Mouse (Mus musculus) erythroid progenitor cell, adult 5-6 weeks (primary cell): Measurements from ENCODE around the gene Tmem26. TPM values are rescaled to one million over a fixed set of nuclear protein-coding genes. Genes with fewer than 3 reads are reported as not detected.

Source experiments
- ATAC-seq: replicated peaks from 2 replicates; pipeline ENCODE4 v1.8.0; 2016; ENCODE audit warnings: moderate number of reproducible peaks, mild to moderate bottlenecking, moderate TSS enrichment, inconsistent platforms; ENCODE audit not compliant: poor library complexity, low FRiP score, severe bottlenecking
- total RNA-seq, 2 experiments: library from RNA; stranded (forward) in 1 of 2; stranded (reverse) in 1 of 2; fragments of 150-400 nt in 1 of 2; fragments of 186-747, 209-891 nt in 1 of 2; gene quantifications; 2 replicates each; pipeline versions ENCODE4 v1.2.3 to v1.2.4; 2015 to 2017; ENCODE audit warnings: low replicate concordance in 2 of 2

Gene Tmem26
- total RNA-seq (2015; ENCODE audit: low replicate concordance) (5.0 and 5.4 TPM in 2 replicates), total RNA-seq (2017; ENCODE audit: low replicate concordance) (0.98 and 1.0 TPM in 2 replicates)

DNA sequence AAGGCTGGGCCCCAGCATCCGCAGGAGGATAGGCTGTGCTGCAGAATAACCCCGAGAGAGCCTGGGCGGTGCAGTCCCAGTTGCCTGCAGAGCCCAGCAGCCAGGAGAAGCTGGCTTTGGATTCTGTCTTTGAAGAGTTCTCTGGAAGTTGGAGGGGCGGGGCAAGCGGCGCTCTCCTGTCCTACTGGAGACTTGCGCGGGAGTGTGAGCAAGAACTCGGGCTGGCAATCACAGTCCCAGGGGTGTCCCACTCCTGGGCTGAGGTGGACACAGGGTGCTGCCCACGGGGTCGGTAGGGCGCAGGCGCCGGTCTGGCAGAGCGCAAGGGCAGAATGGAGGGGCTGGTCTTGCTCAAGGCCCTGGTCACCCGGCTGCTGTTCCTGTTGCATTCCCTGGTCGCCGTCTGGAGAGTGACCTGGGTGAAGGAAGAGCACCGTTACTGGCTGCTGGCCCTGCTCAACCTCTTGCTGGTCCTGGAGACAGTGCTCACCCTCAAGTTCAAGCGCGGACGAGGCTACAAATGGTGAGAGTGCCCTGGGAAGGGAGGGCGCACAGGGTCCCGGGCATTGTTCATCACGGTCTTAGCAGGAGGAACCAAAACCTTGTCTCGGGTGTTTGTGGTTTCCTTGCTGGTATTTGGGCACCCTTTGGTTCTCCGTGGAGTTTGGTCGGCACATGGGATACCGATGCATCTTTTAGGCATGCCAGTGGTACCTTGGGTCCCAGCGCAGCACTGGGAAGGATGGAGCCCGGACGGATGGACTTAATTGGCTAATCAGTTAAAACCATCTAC lies at the start of gene Tmem26:
TSS of gene Tmem26 (plus strand) at position 79 of the 793 bp plus-strand sequence.
- no peak for ATAC-seq

DNA sequence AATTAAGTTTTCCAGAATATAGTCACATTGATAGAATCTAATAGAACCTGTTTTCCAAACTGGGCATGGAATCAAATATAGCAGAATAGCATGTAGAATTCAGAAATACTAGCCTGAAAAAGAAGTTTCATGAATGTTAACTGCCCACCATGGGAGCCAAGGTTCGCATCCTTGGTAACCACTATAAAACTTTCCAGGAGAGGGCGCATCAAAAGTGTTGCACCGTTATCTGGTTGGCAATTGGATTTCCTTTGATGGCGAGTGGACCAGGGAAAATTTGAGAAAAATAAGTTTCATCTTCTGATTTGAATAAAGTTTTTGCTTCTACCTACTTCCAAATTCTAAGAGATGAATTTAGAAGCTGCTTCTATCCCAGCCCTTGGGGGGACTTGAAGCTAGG lies 44.8 kb upstream of the Tmem26 start:
- no peak for ATAC-seq

DNA sequence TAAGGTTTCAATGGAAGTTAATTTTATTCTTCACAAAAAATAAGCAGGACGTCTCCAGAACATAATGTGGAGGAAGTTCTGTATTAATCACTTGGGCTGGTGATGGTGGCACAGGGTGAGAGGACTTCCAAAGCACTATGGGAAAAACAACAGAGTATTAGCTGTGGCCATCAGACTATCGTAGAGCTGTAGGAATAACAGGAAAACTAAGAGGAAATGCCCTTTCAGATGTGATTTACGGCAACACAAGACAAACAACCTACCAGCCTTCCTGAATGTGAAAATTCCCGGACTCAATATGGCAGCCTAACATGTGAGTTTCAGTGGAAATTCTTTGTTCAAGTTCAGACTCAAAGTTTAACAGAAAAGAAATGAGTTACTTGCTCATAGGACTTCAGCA lies 42.2 kb upstream of the Tmem26 start:
- ATAC-seq = no peak

DNA sequence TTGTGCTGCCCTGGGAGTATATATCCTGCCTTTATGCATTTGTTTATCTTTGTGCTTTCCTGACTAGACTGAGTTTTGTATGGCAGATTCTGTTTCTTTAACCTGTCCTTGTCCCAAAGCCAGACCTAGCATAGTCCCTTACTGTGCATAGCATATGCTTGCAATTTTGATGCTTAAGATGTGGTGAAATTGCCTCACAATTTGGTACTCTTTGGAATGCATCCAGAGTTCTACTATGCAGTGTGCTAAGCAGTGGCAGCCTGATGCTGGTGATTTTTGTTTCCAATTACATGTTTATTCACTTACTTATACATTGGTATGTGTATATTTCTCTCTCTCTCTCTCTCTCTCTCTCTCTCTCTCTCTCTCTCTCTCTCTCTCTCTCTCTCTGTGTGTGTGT lies 37.9 kb upstream of the Tmem26 start:
- ATAC-seq = no peak

DNA sequence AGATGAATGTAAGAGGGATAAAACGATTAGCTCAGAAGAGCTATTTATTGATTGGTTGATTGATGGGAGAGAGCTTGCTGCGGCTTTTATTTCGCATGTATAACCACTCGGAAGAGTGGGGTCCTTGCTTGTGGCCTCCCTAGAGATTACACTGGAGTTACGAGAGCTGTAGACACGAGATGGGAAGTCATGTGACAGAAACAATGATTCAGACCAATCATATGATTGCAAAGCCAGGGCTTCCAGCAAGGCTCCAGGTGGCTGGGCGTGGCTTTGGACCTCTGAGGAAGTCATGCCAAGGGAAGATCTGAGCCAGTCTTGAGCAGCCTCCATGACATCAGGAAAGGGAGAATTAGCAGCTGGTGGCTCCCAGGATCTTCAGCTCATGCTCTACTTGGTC lies 32.3 kb upstream of the Tmem26 start:
- no peak for ATAC-seq

DNA sequence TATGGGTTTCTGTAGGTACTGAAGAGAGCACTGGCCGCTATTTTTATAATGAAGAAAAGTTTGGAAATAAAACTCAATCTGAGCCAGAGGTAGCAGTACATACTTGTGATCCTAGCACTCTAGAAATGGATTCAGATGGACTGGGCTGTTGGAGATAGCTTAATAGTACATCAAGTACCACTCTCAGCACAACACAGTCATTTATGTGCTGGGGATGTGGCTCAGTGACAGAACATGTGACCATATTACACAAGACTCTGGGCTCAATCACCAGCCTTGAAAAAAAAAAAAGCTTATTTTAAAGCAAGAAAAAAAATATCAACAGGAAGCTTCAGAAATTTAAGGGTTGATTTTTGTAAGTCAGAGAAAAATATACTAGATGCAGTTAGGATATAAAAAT lies 31.0 kb upstream of the Tmem26 start:
- ATAC-seq = no peak

DNA sequence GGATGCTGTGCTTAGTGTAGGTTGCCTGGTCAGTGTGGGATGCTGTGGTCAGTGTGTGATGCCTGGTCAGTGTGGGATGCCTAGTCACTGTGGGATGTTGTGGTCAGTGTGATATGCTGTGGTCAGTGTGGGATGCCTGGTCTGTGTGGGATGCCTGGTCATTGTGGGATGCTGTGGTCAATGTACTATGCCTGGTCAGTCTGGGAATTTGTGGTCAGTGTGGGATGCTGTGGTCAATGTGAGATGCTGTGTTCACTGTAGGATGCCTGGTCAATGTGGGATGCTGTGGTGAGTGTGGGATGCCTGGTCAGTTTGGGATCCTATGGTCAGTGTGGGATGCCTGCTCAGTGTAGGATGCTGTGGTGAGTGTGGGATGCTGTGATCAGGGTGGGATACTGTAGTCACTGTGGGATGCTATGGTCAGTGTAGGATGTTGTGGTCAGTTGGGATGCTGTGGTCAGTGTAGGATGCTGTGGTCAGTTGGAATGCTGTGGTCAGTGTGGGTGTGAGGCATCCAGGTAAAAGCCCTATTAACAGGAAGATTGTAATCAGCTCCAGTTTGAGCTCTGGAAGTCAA lies 27.6 kb upstream of the Tmem26 start:
- no peak for ATAC-seq

DNA sequence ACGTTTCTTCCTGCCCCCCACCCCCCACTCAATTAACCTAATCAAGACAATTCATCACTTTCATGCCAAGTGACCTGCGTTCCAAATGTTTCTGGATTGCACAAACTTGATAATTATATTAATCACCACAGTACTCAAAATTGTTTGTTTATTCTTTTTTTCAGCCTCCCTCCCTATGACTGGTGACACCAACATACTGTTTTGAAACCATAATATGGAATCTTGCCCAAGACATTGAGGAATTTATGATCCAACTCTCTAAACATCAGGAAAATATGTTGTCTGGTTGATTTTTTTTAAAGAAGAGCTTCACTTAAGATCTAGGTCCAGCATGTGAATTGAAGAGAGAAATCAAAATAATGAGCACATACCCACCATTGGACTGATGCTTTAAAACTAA lies 19.2 kb upstream of the Tmem26 start:
- no peak for ATAC-seq

DNA sequence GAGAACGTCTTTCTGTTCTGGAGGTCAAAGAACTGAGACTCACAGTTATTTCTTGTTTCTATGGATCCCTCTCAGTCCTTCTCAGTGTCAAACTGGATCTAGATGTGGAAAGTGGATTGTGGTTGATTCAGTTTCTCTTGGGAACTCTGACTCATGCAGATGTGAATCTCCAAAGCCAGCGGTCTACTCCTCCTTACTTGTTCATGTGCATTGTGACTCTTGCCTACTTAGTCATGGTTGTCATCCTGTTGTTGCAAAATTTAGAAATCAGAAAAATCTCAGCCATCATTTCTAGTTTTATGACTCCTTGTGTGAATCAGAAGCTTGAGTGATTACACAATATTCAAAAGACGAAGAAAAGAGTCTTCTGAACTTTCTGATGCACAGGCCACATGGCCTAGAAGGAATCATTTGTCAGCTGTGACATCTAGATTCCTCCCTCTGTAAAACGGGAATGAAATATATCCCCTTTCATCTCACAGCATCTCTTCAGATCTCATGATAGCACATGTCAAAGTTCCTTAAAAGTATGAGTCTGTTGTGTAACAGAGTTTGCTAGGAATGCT lies 17.9 kb upstream of the Tmem26 start:
- ATAC-seq = no peak

DNA sequence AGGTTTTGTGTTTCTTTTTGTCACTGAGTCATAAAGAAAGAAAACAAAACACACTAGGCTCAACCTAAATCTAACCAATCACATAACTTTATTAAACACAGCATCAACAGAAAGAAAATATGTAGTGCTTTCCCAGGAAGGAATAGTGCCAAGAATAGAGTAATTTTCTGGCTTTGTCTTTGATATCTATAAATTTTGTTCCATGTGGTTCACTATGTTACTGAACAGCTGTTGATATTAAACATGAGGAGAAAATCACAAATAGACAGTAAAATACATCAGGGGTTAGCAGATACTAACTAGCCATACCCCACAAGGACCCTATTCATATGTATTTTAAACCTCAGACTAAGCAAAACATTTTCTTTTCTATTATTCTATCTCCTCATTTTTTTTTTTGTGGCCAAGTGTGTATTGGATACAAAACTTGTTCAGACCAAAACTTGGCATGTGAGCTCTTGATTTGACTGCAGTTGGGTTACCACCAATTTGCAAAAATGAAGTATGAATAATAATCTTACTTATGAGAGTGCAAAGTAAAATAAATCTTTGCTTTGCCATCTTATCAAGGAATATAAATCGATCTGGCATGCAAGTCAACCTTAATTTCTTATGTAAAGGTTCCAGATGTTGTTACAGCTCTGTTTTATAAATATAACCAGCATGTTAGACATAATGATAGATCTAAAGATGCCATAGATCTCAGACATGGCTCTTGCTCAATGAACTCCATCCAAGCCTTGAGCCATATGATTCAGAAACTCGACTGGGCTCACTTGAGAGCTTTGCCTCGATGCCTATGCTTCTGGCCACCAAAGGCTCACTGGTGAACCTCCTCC lies 16.2 kb upstream of the Tmem26 start:
- no peak for ATAC-seq

DNA sequence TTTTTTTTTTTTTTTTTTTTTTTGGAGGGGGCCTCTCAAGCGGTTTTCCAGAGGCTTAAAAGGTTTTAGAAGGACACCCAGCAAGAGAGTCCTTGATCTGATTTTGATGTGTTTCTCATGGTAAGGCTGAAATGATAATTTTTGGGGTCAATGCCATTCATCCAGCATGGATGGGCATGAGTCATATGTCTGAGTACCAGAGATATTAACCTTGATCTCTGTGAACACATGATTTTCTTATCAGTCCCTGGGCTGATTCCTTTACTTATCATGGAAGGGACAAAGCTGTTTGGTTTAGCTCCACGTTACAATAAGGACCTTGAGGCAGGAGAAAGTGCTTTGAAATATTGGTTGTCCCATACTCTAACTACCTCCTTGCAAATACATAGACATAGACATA lies 10.5 kb upstream of the Tmem26 start:
- ATAC-seq = no peak

DNA sequence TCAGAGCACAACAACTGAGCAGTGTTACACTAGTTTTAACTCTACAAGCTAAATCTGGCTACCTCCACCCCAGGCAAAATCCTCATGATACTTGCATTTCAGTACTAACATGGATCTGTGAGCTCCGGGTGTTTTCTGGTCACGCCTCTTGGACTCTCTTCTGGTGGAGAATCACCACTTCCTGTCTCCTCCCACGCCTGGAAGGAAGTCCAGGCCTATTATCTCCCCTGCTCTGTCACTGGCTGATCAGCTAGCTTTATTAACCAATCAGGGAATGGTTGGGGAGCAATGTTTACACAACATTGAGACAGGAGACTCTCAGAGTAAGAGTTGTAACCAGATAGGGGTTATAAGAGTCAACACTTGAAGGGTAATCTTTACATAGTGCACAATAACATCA lies 9.1 kb upstream of the Tmem26 start:
- ATAC-seq = no peak

DNA sequence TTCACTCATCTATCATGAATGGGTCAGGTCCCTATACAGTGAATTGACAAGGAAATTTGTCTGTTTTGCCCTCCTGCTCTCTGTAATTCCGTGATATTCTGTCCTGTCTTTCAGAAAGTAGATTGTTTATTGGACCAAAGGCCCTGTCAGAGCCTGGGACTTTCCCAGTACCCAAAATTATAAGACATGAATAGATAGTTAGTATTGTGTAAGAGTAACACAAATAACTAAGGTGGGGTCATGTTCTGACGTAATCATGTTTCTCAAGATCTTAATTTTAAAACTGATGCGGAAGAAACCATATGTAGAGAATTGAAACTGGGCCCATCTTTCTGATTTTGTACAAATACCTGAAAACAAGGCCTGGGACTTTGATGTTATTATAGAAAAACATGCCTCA lies 8.1 kb upstream of the Tmem26 start:
- no peak for ATAC-seq

DNA sequence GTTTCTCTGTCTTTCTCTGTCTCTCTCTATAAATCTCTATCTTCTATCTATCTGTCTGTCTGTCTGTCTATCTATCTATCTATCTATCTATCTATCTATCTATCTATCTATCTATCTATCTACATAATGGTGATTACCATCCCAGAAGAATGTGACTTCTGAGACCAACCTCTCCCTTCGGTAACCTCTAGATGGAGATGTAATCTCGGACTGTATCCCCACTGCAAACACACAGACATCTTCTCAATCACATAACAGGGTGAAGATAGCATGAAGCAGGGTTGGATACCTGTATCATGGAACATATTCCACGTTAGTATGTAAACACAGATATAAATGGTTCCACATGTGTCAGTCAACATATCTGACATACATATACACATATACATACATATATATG lies 5.1 kb upstream of the Tmem26 start:
- no peak for ATAC-seq

DNA sequence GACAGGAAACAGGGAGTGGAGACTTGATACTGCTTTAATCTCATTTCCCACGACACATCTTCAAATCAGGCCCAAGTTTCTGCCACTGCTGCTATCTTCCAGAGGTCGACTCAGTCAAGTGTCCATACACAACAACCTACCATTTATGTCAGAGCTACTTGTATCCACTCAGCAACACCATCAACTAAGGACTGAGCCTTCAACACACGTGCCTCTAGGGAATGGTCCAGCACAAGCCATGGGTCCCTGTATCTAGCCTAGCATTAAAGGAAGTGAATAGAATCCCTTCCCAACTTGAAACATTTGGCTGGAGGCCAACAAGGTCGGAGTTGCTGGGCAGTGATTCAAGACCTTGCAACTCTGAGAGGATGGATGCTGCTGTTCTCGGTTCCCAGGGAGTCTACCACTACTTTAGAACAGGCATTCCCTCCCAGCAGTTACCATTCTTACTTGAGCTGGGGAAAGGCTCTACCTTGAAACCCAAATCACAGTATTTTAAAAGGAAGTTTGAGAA lies 2.5 kb upstream of the Tmem26 start:
- ATAC-seq = no peak

DNA sequence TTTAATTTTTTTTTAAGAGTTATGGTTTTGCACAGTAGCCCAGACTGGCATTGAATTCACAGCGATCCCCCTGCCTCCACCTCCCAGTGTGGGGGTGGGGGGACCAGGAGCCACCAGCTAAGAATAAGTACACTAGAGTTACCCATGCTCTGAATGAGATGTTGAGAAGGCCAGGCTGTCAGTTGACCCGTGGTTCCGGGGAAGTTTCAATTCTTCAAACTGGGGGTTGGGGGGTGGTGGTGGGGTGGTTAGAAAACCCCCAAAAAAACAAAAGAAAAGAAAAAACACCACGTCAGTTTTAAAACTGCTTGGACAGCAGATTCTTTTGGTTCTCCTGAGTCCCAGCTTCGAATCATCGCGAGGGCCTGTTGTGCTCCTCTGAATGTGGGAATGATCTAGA lies 431 bp upstream of the Tmem26 start:
- no peak for ATAC-seq

DNA sequence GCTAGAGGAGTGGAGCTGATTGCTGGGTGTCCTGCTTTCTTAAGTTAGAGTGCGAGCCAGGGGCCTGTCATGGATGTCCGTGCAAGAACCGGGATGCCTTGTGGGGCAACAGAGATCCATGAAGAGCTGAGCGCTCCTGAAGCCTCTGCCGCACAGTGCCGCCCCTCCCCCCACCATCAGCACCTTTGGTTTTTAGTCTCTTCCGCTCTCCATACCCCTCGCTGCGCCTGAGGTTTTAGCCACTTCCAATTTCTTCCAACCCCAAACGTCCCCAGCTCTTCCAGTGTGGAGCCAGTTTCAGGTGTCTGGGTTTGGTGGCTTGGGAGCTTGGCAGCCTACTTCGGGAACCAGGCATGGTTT lies 895 bp downstream of the Tmem26 start:
- ATAC-seq = no peak

DNA sequence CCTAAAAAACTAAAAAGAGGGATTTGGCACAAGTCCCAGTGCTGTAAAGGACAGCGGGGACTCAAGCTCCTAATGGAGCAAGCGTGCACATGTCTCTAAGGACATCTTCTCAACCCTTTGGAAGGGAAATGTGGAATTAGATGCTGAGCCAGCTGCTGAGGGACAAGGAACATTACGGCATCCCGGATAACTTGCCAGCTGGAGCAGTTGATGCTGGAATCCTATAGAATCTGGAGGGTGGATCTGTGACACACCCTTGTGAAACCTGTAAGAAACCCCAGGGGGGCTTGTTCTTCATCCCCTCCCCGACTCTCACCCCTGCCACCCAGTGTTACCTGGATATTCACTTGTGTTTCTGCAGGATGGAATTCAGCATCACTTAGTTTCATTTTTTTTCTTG lies 4.0 kb downstream of the Tmem26 start:
- ATAC-seq = no peak

DNA sequence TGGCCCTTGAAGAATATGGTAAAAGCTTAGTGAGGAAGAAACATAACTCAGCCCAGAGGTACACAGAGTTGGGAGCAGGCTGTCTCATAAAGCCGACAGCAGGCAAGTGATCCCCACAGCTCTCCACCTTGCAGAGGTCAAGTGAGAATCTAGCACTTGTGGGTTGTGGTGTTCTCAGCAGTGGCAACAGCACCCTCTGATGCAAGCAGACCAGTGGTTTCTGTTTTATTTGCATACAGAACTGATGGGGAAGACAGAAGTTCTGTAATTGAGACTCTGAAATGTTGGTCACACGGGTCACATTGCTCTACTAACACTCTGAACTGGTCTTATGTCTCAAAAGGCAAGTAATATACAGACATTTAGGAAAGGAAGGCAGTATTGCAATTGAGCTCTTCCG lies 12.2 kb downstream of the Tmem26 start:
- no peak for ATAC-seq

DNA sequence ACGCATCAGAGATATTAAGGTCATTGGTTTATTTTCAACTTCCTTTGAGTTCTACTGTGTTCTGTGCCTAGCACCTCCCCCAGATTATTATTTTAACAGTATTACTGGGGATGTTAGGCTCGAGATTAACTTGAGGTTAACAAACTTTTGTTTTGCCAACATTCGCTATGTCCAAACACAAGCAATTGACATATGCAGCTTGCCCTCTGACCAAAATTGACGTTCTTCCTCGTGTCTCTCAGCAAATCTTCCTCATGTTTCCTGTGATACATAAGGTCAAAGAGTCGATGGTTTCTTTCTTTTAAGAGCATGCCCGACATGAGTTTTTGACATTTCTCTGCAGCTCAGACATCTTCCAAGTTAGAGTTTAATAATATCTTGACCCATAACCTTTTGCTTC lies 13.9 kb downstream of the Tmem26 start:
- no peak for ATAC-seq
